Mouse (Mus musculus) right cerebral cortex, postnatal 36 days (tissue): ENCODE data around the gene 4930519G04Rik.
"Not testable (repeated sequence)": the region's sequence is repeated elsewhere in the genome, so short reads cannot be mapped to it uniquely, and the experiment has no call there.

Experiments used
- DNase-seq, 2 experiments: peaks; one replicate each; pipeline ENCODE4 v3.0.0; 2022; ENCODE audit warnings: low spot score in 2 of 2, mixed read lengths in 1 of 2

Gene 4930519G04Rik

GRCm38 (mm10) chr5:114853364-114853763 is at the start of gene 4930519G04Rik:
Gene 4930519G04Rik (plus strand): TSS chr5:114853664.
- DNase-seq: not testable (repeated sequence)

DNA sequence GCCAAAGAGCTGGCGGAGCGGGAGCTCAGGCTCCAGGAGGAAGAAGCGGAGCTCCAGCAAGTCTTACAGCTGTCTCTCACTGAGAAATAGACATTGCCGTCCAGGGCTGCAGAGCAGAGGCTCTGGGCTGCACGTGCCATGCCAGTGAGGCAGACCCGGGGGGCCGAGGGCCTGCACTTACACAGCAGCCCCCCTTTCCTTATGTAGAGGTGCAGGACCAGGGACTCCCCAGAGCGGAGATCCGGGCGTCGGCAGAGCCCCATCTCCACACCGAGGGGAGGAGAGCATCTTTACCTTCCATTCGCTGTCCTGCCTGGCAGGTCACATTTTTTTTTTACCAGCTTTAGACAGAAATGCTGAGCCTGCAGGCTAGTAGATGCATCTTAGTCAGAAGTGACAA is 49.1 kb upstream of the 4930519G04Rik start:
- DNase-seq: no peak

GRCm38 (mm10) chr5:114804958-114805357 is 48.5 kb upstream of the 4930519G04Rik start:
- DNase-seq: peak; percentile 50 to 59

- no peak for DNase-seq
These were observed 47.8 kb upstream of the 4930519G04Rik start for GRCm38 (mm10) chr5:114805436-114806350.

DNA sequence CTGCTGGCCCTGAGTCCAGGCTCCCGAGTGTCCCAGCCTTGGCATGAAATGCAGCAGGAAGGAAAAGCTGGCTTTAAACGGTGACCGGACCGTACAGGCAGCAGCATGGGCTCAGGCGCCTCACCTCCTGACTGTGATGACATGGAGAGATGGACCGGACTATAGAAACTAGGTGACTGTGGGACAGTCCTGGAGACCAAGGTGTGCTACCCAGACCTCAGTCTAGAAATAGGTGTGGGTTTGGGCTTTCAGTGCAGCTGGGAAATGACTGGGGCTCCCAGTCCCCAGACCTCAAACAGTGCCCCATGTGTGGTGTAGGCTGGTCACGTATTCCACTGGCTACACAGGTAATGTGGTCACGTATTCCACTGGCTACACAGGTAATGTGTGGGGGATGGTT is 46.8 kb upstream of the 4930519G04Rik start:
- no peak for DNase-seq

GRCm38 (mm10) chr5:114807063-114807462 is 46.4 kb upstream of the 4930519G04Rik start:
- no peak for DNase-seq

- DNase-seq: no peak
These were observed 46.0 kb upstream of the 4930519G04Rik start for GRCm38 (mm10) chr5:114807468-114807867.

DNA sequence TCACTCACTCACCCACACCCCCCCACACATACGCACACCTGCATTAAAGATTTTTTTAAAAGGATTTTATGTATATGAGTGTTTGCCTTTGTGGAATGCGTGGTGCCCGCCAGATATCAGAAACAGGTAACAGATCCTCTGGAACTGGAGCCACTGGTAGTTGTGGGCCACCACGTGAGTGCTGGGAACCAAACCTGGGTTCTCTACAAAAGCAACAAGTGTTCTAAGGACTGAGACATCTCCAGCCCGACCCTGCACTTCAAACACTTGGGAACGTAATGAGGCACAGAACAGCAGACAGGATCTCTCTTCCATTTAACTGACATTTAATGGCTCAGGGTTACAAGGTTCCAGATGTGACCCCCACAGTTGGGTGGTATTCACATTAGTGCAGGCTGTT is 45.6 kb upstream of the 4930519G04Rik start:
- DNase-seq: no peak

GRCm38 (mm10) chr5:114808385-114808784 is 45.1 kb upstream of the 4930519G04Rik start:
- DNase-seq: no peak

DNA sequence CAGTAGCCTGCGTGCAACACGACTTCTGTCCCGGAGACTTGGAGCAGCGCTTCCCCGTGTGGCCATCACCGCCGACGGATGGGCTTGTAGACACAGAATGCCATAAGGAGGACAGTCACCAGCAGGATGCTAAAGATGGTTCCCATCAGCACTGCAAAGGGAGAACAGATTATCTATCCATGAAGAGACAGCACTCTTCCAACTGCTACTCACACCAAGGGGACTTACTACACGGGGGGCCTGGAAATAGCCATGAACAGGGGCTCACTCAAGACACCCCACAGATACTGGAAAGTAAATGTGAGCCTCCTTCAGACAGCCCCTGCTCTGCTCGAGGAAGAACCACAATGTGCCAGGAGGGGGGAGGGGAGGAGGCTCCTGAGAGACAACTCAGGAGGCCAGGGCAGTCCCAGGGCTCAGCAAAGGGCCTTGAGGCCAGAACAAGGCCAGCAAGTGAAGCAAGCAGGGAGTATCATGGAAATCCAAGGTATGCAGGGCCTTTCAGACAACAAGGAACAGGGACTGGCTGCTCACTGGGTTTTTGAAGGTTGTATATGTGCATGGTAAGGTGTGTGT is 44.2 kb upstream of the 4930519G04Rik start:
- no peak for DNase-seq

DNA sequence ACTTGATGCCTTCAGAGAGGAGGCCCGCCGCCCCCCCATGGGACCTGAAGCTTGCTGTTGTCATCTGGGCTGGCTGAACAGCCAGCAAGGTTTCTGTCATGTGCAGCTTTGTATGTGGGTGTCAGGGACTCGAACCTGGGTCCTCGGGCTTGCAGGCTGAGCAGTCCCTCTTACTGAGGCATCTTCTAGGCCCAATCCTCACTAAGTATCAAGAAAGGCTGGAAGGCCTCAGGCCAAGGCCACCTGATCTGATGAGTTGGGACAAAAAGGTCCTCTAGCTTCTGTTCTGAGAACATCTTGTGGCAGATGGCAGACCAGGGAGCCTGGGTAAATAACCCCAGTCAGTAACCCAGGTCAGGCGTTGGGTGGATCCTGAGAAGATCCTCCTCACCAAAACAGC is 43.6 kb upstream of the 4930519G04Rik start:
- no peak for DNase-seq

- DNase-seq: peak; percentile 88 to 91
These were observed 39.8 kb upstream of the 4930519G04Rik start for GRCm38 (mm10) chr5:114813525-114814181.

DNA sequence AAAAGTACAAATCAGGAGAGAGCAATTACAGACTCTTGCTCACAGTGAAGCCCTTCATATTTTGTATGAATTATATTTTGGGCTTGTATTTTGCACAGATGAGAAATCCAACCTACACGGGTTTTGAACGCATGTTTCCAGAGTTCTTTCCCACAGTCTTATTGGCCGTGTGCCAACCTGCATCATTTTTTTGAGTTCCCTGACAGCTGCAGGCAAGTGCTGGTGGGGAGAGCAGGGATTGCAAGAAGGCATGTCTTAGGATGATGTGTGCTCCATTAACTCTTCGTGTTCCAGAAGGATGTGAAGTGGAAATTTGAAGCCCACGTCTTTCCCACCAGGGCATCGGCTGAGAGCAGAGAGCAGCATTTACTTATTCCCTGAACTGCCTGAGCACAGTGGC is 36.9 kb upstream of the 4930519G04Rik start:
- no peak for DNase-seq

- DNase-seq: no peak
These were observed 35.3 kb upstream of the 4930519G04Rik start for GRCm38 (mm10) chr5:114818124-114818523.

- DNase-seq: peak; percentile 69 to 75
These were observed 30.4 kb upstream of the 4930519G04Rik start, which contains the start of gene 1500011B03Rik for GRCm38 (mm10) chr5:114822796-114823688. Gene 1500011B03Rik (minus strand): TSS chr5:114823468.

DNA sequence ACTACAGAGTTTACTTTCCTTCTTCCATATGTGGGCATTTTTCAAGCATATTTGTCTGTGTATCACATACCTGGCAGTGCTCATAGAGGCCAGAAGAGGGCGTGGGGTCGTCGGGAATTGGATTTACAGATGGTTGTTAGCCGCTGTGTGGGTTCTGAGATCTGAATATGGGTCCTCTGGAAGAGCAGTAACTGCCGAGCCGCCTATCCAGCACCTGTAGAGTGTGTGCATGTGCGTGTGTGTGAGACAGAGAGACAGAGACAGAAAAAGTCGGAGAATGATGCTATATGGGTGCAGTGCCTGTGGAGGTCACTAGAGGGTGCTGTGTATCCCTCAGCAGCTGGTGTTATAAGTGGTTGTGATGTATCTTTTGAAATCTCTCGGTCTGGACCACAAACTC is 29.3 kb upstream of the 4930519G04Rik start:
- DNase-seq: no peak

- no peak for DNase-seq
These were observed 27.3 kb upstream of the 4930519G04Rik start for GRCm38 (mm10) chr5:114825978-114826691.

DNA sequence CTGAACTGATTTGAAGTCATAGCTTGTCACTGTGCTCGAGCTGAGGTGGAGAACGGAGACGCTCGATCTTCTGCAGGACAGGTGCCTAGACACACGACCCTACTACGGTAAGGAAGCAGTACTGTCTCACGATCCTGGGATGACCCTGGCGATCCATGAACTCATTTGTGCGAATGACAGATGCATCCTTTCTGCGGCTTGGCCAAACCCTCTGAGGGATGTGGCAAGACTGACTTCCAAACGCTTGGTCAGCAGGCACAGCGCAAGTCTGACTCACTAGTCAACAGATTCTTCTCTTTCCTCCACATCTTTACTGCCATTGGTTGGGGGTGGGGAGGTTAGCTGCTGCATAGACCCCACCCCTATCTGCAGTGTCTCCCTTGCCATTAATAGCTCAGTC is 26.0 kb upstream of the 4930519G04Rik start:
- no peak for DNase-seq

DNA sequence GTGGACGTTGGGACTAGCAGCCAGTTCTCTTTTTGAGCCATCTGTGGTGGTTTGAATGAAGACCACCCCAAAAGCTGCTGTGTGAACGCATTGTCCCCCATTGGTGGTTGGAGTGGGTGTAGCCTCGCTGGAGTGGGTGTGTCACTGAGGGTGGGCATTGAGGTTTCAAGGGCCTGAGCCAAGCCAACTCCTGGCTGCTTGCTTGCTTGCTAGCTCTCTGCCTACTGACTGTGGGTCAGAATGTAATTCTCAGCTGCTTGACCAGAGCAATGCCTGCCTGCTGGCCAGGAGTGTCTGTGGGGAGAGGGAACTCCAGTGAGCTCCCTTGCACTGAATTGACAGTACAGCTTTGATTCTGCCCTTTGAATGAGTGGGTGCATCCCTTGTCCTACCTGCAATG is 23.7 kb upstream of the 4930519G04Rik start:
- DNase-seq: no peak

DNA sequence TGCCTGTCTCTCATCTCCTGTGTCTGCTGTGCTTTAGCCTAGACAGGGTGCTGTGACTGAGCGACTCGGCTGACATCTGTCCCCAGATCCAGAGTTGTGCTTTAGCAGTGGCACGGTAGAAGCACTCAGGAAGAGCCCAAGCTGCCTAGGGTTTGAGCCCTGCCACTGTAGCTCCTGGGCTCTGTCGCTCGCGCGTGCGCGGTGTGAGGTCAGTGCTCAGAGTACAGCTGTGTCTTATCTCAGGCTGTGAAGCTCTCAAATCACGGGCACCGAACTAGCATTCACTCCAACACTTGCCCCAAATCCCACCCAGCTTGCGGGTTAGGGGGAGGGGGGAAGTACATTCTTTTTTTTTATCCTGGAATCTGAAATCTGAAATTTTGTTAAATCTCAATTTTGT is 16.6 kb upstream of the 4930519G04Rik start:
- no peak for DNase-seq

DNA sequence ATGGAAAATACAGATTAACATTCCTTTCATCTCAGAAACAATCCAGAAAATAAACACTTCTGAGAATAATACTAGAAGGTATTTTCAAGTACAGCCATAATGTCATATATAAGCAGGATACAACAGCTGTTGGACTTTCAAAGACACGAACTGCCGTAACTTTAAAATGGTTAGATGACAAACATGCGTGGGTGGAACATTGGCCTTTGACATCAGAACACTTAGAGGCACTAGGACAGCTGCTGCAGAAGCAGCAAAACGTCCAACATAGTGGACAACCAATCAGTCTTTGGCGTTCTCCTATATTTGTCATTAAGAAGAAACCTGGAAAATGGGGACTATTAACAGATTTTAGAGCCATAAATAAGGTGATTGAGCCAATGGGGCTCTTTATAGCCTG is 13.0 kb upstream of the 4930519G04Rik start:
- not testable (repeated sequence) for DNase-seq
